Mouse (Mus musculus) midbrain, embryonic 12.5 days (tissue): ENCODE measurements at regions not wholly inside any gene's neighbourhood (a gene's known extent, or its start where the extent isn't known, plus 50 kb on each side); places are given as distances from the start of the nearest gene placed in this dataset.

Source experiments
- ATAC-seq: fragments of 200-750 bp; cut with Nextera tagmentation; 2 replicates; pipeline ENCODE4 v1.8.0; 2017; ENCODE audit warnings: low read depth, moderate TSS enrichment, moderate library complexity; ENCODE audit not compliant: low FRiP score
- H3K27ac ChIP-seq: fragments of 300-500 bp; sonication (generic); replicated peaks from 2 replicates; pipeline ENCODE4 v1.5.1; 2016; ENCODE audit warnings: mild to moderate bottlenecking
- H3K27me3 ChIP-seq: fragments of 300-500 bp; sonication (generic); 2 replicates; pipeline ENCODE4 v1.6.1; 2016; ENCODE audit warnings: mild to moderate bottlenecking
- H3K36me3 ChIP-seq: fragments of 300-500 bp; sonication (generic); 2 replicates; pipeline ENCODE4 v1.6.1; 2016
- H3K4me1 ChIP-seq: fragments of 300-500 bp; sonication (generic); 2 replicates; pipeline ENCODE4 v1.6.1; 2016
- H3K4me2 ChIP-seq: fragments of 300-500 bp; sonication (generic); replicated peaks from 2 replicates; pipeline ENCODE4 v1.6.1; 2016; ENCODE audit warnings: mild to moderate bottlenecking, moderate library complexity
- H3K4me3 ChIP-seq: fragments of 300-500 bp; sonication (generic); 2 replicates; pipeline ENCODE4 v1.5.1; 2016; ENCODE audit warnings: mild to moderate bottlenecking
- H3K9ac ChIP-seq: fragments of 300-500 bp; sonication (generic); replicated peaks from 2 replicates; pipeline ENCODE4 v1.6.1; 2016; ENCODE audit warnings: mild to moderate bottlenecking, moderate library complexity
- H3K9me3 ChIP-seq: fragments of 300-500 bp; sonication (generic); 2 replicates; pipeline ENCODE4 v1.6.1; 2016; ENCODE audit warnings: mild to moderate bottlenecking
- WGBS: fragments of 180-500 bp; shearing (Covaris S2); methylation state at CpG from one replicate; pipeline ENCODE4 v1.1.7; 2016; 5-methylcytosine and 5-hydroxymethylcytosine counted together

- H3K36me3 ChIP-seq: no peaks in the 10 kb centered on the region
- no peak overlapping the region for H3K9ac ChIP-seq
- H3K4me2 ChIP-seq: no peak overlapping the region
- H3K9me3 ChIP-seq: no peaks in the 10 kb centered on the region
- H3K4me3 ChIP-seq: no peak overlapping the region
- 76% methylated on average over 8 of the region's 8 CpGs for WGBS
- H3K4me1 ChIP-seq: no peaks in the 10 kb centered on the region; the same call in 1 of the 2 replicates
- no peak for ATAC-seq
- H3K27me3 ChIP-seq: no peaks in the 10 kb centered on the region
- H3K27ac ChIP-seq: no peak overlapping the region
Observed at GRCm38 (mm10) chr1:169313241-169313640, 218.0 kb downstream of the Nuf2 start.

GRCm38 (mm10) chr1:169283440-169283839 is 247.8 kb downstream of the Nuf2 start:
- Histone ChIP-seq H3K9me3 (no peaks in the 10 kb centered on the region), H3K4me1 (no peaks in the 10 kb centered on the region), H3K4me3 (no peak overlapping the region), H3K27me3 (no peaks in the 10 kb centered on the region), H3K27ac (no peak overlapping the region), H3K36me3 (no peaks in the 10 kb centered on the region), H3K4me2 (no peak overlapping the region), H3K9ac (no peak overlapping the region)
- no peak for ATAC-seq
- WGBS: 91% methylated on average over 5 of the region's 5 CpGs

GRCm38 (mm10) chr1:169270750-169271149 is 260.5 kb downstream of the Nuf2 start:
- no peak for ATAC-seq
- no peaks in the 10 kb centered on the region for H3K36me3 ChIP-seq

GRCm38 (mm10) chr1:169263984-169264660 is 267.1 kb downstream of the Nuf2 start:
- H3K27me3 ChIP-seq: no peaks in the 10 kb centered on the region
- H3K9me3 ChIP-seq: no peaks in the 10 kb centered on the region
- no peak for ATAC-seq
- H3K9ac ChIP-seq: no peak overlapping the region
- H3K36me3 ChIP-seq: no peaks in the 10 kb centered on the region
- no peak overlapping the region for H3K27ac ChIP-seq
- no peaks in the 10 kb centered on the region; the same call in 1 of the 2 replicates for H3K4me1 ChIP-seq
- H3K4me3 ChIP-seq: no peak overlapping the region
- WGBS: 81% methylated on average over 5 of the region's 5 CpGs
- no peak overlapping the region for H3K4me2 ChIP-seq

More at GRCm38 (mm10) chr1:169270750-169271149, 260.5 kb downstream of the Nuf2 start:
- H3K4me1 ChIP-seq: no peaks in the 10 kb centered on the region
- H3K9ac ChIP-seq: no peak overlapping the region
- H3K4me3 ChIP-seq: no peak overlapping the region
- H3K9me3 ChIP-seq: no peaks in the 10 kb centered on the region
- 74% methylated on average over 4 of the region's 4 CpGs for WGBS
- no peaks in the 10 kb centered on the region for H3K27me3 ChIP-seq
- H3K27ac ChIP-seq: no peak overlapping the region
- no peak overlapping the region for H3K4me2 ChIP-seq

GRCm38 (mm10) chr1:169254250-169254937 is 276.9 kb downstream of the Nuf2 start:
- 59% methylated on average over 7 of the region's 7 CpGs for WGBS
- Histone ChIP-seq H3K4me2 (no peak overlapping the region), H3K4me3 (no peak overlapping the region), H3K27ac (no peak overlapping the region), H3K36me3 (no peaks in the 10 kb centered on the region), H3K27me3 (no peaks in the 10 kb centered on the region), H3K4me1 (no peaks in the 10 kb centered on the region; the same call in 1 of the 2 replicates), H3K9ac (no peak overlapping the region), H3K9me3 (no peaks in the 10 kb centered on the region)
- no peak for ATAC-seq

- no peaks in the 10 kb centered on the region; the same call in 1 of the 2 replicates for H3K4me1 ChIP-seq
- H3K27me3 ChIP-seq: no peaks in the 10 kb centered on the region
- H3K9ac ChIP-seq: no peak overlapping the region
- H3K4me2 ChIP-seq: no peak overlapping the region
- H3K36me3 ChIP-seq: no peaks in the 10 kb centered on the region
- H3K4me3 ChIP-seq: no peak overlapping the region
- WGBS: 84% methylated on average over 2 of the region's 2 CpGs
- ATAC-seq: no peak
- H3K9me3 ChIP-seq: no peaks in the 10 kb centered on the region
- H3K27ac ChIP-seq: no peak overlapping the region
Observed at GRCm38 (mm10) chr1:169252189-169252588, 279.1 kb downstream of the Nuf2 start.

- no peaks in the 10 kb centered on the region for H3K36me3 ChIP-seq
Observed at GRCm38 (mm10) chr1:169249021-169249420, 282.2 kb downstream of the Nuf2 start.

GRCm38 (mm10) chr1:169240377-169240776 is 290.9 kb downstream of the Nuf2 start:
- no peak for ATAC-seq

More at GRCm38 (mm10) chr1:169249021-169249420, 282.2 kb downstream of the Nuf2 start:
- Histone ChIP-seq H3K9me3 (no peaks in the 10 kb centered on the region), H3K4me3 (no peak overlapping the region), H3K4me2 (no peak overlapping the region), H3K27me3 (no peaks in the 10 kb centered on the region), H3K9ac (no peak overlapping the region), H3K4me1 (no peaks in the 10 kb centered on the region; the same call in 1 of the 2 replicates), H3K27ac (no peak overlapping the region)
- ATAC-seq: no peak
- 91% methylated on average over 7 of the region's 7 CpGs for WGBS

GRCm38 (mm10) chr1:169238671-169239090 is 292.6 kb downstream of the Nuf2 start:
- Histone ChIP-seq H3K9me3 (no peaks in the 10 kb centered on the region), H3K4me1 (peaks cover 8% of the 10 kb centered on the region; the same call in 1 of the 2 replicates), H3K27me3 (no peaks in the 10 kb centered on the region; the same call in 1 of the 2 replicates), H3K4me2 (no peak overlapping the region), H3K4me3 (no peak overlapping the region), H3K9ac (no peak overlapping the region), H3K36me3 (no peaks in the 10 kb centered on the region), H3K27ac (no peak overlapping the region)
- 54% methylated on average over 16 of the region's 16 CpGs for WGBS
- no peak for ATAC-seq

More at GRCm38 (mm10) chr1:169240377-169240776, 290.9 kb downstream of the Nuf2 start:
- H3K27ac ChIP-seq: no peak overlapping the region
- no peaks in the 10 kb centered on the region for H3K36me3 ChIP-seq
- H3K9me3 ChIP-seq: no peaks in the 10 kb centered on the region
- no peaks in the 10 kb centered on the region; the same call in 1 of the 2 replicates for H3K27me3 ChIP-seq
- no peak overlapping the region for H3K4me3 ChIP-seq
- no peak overlapping the region for H3K9ac ChIP-seq
- H3K4me2 ChIP-seq: no peak overlapping the region
- 86% methylated on average over 2 of the region's 2 CpGs for WGBS
- H3K4me1 ChIP-seq: 0 out of 2 replicates have a peak, but pooled peaks cover 2% of the 10 kb centered on the region

GRCm38 (mm10) chr1:169235276-169235681 is 296.0 kb downstream of the Nuf2 start:
- no peak overlapping the region for H3K4me3 ChIP-seq
- H3K9me3 ChIP-seq: no peaks in the 10 kb centered on the region
- H3K27me3 ChIP-seq: no peaks in the 10 kb centered on the region; the same call in 1 of the 2 replicates
- no peak overlapping the region for H3K4me2 ChIP-seq
- no peak overlapping the region for H3K27ac ChIP-seq
- H3K36me3 ChIP-seq: no peaks in the 10 kb centered on the region
- ATAC-seq: peak; percentile 52; the same call in 1 of the 2 replicates
- peaks cover 8% of the 10 kb centered on the region; the same call in 1 of the 2 replicates for H3K4me1 ChIP-seq
- WGBS: 13% methylated on average over 2 of the region's 2 CpGs
- H3K9ac ChIP-seq: no peak overlapping the region

- H3K27ac ChIP-seq: no peak overlapping the region
- no peaks in the 10 kb centered on the region for H3K9me3 ChIP-seq
- ATAC-seq: no peak
- no peak overlapping the region for H3K9ac ChIP-seq
- 73% methylated on average over 3 of the region's 3 CpGs for WGBS
- peaks cover 8% of the 10 kb centered on the region; the same call in 1 of the 2 replicates for H3K4me1 ChIP-seq
- no peaks in the 10 kb centered on the region for H3K36me3 ChIP-seq
- H3K4me3 ChIP-seq: no peak overlapping the region
- H3K4me2 ChIP-seq: no peak overlapping the region
- no peaks in the 10 kb centered on the region for H3K27me3 ChIP-seq
Observed at GRCm38 (mm10) chr1:169233368-169233767, 297.9 kb downstream of the Nuf2 start.

GRCm38 (mm10) chr1:169230097-169230496 is 301.2 kb downstream of the Nuf2 start:
- no peaks in the 10 kb centered on the region for H3K27me3 ChIP-seq
- peaks cover 2% of the 10 kb centered on the region; the same call in 1 of the 2 replicates for H3K4me1 ChIP-seq
- no peak overlapping the region for H3K9ac ChIP-seq
- no peak for ATAC-seq
- H3K27ac ChIP-seq: no peak overlapping the region
- no peaks in the 10 kb centered on the region for H3K36me3 ChIP-seq
- WGBS: 89% methylated on average over 4 of the region's 4 CpGs
- H3K4me3 ChIP-seq: no peak overlapping the region
- no peak overlapping the region for H3K4me2 ChIP-seq
- H3K9me3 ChIP-seq: 0 out of 2 replicates have a peak, but pooled peaks cover 4% of the 10 kb centered on the region
